Mouse (Mus musculus) kidney, postnatal 10 days (tissue): ENCODE results near the gene Hspa1l.
A peak's percentile ranks its signal among the peaks of the same experiment; 100 is the strongest.
"Not testable (repeated sequence)": the region's sequence is repeated elsewhere in the genome, so short reads cannot be mapped to it uniquely, and the experiment has no call there.

Experiments used
- DNase-seq: peaks from one replicate; pipeline ENCODE4 v3.0.0; 2021; ENCODE audit warnings: mixed read lengths

Gene Hspa1l

GRCm38 (mm10) chr17:34972069-34972749 is at the start of gene Hspa1l, which contains the start of gene Hspa1a:
Hspa1l (plus strand) TSS chr17:34972703.
Hspa1a (minus strand) TSS chr17:34972156.
- DNase-seq: peak; percentile 85

DNA sequence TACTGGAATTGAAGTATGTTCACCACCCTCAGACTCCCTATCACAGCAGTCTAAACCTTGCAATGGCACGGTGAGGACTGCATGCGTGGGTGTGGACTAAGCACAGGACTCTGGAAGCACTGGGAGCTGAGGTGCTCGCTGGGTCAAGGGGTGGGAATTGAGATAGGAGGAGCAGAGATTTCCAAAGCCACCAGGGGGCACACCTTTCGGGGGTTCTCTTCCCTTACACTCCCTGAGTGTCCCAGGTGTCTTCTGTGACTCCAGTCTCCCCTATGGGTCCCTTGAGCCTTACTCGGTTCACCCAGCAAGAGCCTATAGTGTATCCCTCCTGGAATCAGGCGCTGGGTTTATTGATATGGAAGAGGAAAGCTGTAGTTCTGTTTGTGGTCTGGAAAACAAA is 49.6 kb upstream of the Hspa1l start:
- no peak for DNase-seq

- no peak for DNase-seq
Measured at GRCm38 (mm10) chr17:34924258-34924657, 48.2 kb upstream of the Hspa1l start.

GRCm38 (mm10) chr17:34927306-34928019 is 45.0 kb upstream of the Hspa1l start:
- no peak for DNase-seq

DNA sequence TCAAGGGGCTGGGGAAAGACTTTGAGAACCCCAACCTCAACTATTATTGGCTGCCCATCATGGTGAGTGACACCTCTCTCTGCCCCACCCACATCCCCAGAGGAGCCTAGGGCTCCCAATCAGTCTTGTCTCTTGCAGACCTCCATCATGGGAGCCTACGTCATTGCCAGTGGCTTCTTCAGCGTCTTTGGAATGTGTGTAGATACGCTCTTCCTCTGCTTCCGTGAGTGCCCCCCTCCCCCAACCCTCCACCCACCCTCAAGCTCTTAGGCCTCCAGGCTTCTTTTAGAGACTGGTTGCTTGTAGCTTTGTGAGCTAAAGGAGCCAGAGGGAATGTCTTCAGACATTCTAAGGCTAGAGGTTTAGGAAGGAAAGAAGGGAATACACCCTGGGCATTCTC is 43.7 kb upstream of the Hspa1l start:
- no peak for DNase-seq

GRCm38 (mm10) chr17:34931061-34931734 is 41.3 kb upstream of the Hspa1l start, which contains the start of gene Neu1:
Neu1 (plus strand) TSS chr17:34931253.
- peak; percentile 99 for DNase-seq

DNA sequence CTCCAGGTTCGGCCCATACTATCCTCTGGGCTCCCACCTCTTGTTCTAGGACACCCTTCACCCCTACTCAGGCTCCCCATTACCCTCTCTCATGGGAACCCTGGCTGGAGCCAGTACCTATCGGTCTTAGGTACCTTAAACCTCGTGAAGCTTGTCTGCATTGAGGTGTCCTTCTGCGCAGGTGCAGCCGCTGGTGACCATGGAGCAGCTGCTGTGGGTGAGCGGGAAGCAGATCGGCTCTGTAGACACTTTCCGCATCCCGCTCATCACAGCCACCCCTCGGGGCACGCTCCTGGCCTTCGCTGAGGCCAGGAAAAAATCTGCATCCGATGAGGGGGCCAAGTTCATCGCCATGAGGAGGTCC is 40.8 kb upstream of the Hspa1l start:
- peak; percentile 47 for DNase-seq

GRCm38 (mm10) chr17:34932287-34932686 is 40.2 kb upstream of the Hspa1l start:
- DNase-seq: no peak

DNA sequence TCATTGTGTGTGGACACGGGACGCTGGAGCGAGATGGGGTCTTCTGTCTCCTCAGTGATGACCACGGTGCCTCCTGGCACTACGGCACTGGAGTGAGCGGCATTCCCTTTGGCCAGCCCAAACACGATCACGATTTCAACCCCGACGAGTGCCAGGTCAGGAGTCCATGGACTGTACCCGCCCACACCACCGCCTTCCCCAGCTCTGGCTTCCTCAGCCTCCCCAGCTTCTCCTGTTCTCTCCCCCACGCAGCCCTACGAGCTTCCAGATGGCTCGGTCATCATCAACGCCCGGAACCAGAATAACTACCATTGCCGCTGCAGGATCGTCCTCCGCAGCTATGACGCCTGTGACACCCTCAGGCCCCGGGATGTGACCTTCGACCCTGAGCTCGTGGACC is 38.5 kb upstream of the Hspa1l start:
- DNase-seq: peak; percentile 63

DNA sequence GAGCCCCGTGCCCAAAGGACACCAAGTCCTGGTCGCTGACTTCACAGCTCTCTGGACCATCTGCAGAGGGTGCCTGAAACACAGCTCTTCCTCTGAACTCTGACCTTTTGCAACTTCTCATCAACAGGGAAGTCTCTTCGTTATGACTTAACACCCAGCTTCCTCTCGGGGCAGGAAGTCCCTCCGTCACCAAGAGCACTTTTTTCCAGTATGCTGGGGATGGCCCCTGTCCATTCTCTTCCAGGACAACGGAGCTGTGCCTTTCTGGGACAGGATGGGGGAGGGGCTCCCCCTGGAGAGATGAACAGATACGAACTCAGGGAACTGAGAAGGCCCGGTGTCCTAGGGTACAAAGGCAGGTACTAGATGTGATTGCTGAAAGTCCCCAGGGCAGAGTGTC is 37.7 kb upstream of the Hspa1l start:
- DNase-seq: peak; percentile 55

- DNase-seq: no peak
Measured at GRCm38 (mm10) chr17:34937960-34938505, 34.5 kb upstream of the Hspa1l start.

DNA sequence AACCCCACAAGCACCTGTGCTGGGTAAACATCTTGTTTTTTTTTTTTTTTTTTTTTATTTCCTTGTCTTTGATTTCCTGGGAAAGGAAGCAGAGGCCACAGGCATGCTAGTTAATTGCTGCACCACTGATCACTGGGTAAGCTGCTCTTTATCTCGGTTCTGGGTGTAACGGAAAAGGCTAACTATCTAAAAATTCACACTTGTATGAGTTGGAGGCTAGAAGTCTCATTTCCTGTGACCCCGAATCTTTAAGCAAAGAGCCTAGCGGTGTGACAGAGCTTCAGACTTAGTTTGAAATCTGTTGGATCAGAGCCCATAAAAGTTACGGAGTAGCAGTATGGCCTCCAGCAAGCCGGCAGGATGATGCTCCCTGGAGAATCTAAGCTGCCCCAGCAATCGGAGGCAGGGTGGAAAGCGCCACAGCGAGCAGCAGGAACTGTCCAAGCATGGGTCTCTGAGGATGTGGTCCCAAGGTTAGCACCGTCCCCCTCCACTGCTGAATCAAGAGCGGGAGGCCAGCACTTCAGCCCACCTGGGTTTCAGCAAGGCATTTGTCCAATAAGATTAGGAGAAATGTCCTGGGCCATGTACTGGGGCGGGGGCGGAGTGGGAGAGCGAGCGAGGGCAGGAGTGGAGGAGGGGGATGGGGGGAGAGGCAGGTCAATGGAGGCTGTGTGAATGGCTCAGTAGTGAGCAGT is 31.0 kb upstream of the Hspa1l start:
- peak; percentile 47 for DNase-seq

DNA sequence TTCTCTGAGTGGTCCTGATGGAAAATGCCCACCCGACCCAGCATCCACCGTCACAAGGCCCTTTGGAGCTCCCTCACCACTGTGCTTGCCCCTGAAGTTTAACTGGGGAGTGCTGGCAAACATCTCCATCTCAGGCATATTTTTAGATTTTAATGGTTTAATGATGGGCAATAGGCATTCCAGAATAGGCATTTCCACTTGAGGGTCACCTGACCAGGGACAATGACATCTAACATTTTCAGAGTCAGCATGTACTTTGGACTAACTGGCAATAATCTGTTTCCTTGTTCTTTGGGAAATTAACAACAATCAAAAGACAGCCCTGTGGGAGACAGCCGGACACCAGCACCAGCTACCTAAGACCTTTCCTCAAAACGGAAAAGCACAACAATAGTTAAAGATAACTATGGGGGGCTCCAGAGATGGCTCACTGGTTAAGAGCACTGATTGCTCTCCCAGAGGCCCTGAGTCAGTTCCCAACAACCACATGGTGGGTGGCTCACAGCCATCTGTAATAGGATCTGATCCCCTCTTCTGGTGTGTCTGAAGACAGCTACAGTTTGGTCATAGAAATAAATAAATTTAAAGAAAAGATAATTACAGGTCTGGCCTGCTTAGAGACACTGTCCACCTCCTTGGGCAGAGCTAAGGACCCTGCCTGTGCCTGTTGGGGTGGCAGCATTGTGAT is 29.2 kb upstream of the Hspa1l start:
- DNase-seq: no peak

DNA sequence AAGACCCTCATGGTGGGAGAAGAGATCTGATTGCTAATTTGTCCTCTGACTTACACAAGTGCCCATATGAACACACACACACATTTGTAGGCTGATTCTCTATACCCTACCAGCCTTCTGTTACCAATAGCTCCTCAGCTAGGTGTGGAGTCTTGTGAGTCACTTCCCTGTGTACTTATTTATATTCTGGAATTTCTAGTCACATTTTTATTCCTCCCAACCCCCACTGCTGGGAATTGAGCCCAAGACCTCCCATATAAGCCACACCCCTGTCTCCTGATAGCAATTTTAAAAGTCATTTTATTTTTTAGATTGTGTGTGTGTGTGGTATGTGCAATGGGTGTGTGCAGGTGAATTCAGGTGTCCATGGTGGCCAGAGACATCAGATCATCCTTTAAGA is 28.1 kb upstream of the Hspa1l start:
- DNase-seq: peak; percentile 42

GRCm38 (mm10) chr17:34946486-34947140 is 25.9 kb upstream of the Hspa1l start:
- peak; percentile 56 for DNase-seq

- DNase-seq: peak; percentile 75
Measured at GRCm38 (mm10) chr17:34947606-34948005, 24.9 kb upstream of the Hspa1l start.

- not testable (repeated sequence) for DNase-seq
Measured at GRCm38 (mm10) chr17:34948721-34949552, 23.6 kb upstream of the Hspa1l start.

DNA sequence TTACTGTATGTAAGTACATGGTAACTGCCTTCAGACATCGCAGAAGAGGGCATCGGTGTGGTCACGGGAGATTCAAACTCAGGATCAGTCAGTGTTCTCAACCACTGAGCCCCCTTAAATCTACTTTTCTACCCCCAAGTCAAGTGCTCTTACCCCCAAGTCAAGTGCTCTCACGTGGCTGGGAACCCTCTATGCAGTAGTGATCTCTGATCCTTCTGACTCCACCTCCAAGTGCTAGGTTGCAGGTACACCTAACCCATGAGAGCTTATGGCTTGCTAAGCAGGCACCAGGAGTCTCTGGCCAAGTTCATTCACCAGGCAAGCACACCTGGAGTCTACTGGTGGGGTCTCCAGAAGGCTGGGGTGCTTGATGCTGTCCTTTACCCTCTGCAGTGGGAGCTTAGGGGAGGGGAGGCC is 22.9 kb upstream of the Hspa1l start:
- no peak for DNase-seq

DNA sequence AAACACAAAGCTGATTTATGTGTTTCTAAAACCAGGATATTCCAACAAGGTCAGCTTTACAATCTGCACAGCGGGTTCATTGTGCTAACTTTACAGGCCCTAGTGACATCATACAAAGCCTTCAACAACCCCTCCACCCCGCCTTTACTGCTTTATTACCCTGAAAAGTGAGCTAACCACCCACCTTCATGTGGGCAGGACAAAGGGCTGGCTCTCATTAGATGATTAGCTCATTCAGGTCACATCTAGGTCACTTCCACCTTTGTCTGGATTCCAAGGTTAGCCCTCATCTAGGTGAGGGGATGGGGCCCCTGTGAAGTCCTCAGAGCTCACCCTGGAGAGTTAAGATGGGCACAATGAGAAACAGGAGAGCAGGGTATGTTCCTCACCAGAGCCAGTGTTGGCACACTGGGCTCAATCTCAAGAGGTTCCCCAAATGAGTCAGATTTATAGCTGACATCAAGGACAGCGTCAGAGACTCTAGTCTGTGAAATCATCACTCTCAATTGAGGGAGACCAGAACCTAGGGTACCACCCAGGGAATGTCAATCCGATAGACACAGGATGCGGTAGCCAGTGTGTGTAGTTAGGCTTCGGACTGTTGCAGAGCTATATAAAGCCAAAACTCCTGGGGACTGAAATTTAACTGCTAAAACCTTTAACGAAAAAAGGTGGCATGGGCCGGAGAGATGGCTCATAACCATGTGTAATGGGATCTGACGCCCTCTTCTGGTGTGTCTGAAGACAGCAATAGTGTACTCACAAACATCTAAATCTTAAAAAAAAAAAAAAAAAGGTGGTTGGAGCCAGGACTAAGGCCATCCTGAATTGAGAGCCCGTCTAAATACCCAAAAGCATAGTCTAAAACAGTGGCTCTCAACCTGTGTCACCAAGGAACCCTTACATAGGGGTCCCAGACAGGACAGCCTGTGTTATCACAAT is 21.7 kb upstream of the Hspa1l start:
- DNase-seq: no peak
